In genomic region chr11:55073191-55073590, GRCm38 (mm10) we compare ENCODE assay signal across 20 mouse cellular contexts. TPM values are rescaled to one million over a fixed set of nuclear protein-coding genes. Genes with fewer than 3 reads are reported as not detected.
DNase-seq lines count a peak whose midpoint lies in the region; ATAC-seq and TF ChIP-seq lines count a peak whose summit lies in the region.
"Had no signal": no experiment of that assay in that cellular context is flagged by ENCODE, and none has a peak within 500 bp of the region (broad histone marks: within the 10 kb centered on the region; RNA-seq: fewer than 3 reads in every experiment).

No protein-coding gene starts in this region.

- H3K79me2 ChIP-seq in myocyte (ENCODE audit: control insufficient read depth, insufficient read depth) = no peaks in the 10 kb centered on the region

- H3ac ChIP-seq in myocyte (ENCODE audit: control insufficient read depth, insufficient read length) = no peak overlapping the region

- no peaks in the 10 kb centered on the region for H3K36me3 ChIP-seq in spleen, adult 2 months (ENCODE audit: control insufficient read depth, insufficient read depth, low read length)
- H3K36me3 ChIP-seq in myocyte (ENCODE audit: control insufficient read depth, insufficient read depth) = no peaks in the 10 kb centered on the region
- no peaks in the 10 kb centered on the region for H3K36me3 ChIP-seq in intestine, embryonic 15.5 days
- H3K36me3 ChIP-seq: forebrain, embryonic 12.5 days; hindbrain, embryonic 15.5 days; kidney, embryonic 15.5 days; limb, embryonic 12.5 days; liver, embryonic 13.5 days; midbrain, embryonic 10.5 days had no signal

- no peaks in the 10 kb centered on the region for H3K27me3 ChIP-seq in spleen, adult 2 months (ENCODE audit: control insufficient read depth, insufficient read depth, low read length)
- no peaks in the 10 kb centered on the region for H3K27me3 ChIP-seq in myocyte (ENCODE audit: control insufficient read depth, insufficient read depth, insufficient read length)
- no peaks in the 10 kb centered on the region for H3K27me3 ChIP-seq in intestine, embryonic 15.5 days (replicated peaks)
- H3K27me3 ChIP-seq: kidney, embryonic 15.5 days had no signal

- ATAC-seq in intestine, embryonic 15.5 days = no peak
- ATAC-seq: intestine, embryonic 16.5 days had no signal

- 75% methylated on average over 10 of the region's 10 CpGs for WGBS in spleen, adult 2 months
- WGBS in intestine, embryonic 15.5 days = 67% methylated on average over 10 of the region's 10 CpGs

- intact Hi-C loops in left cerebral cortex, postnatal 4 days (cut with DNase I) = no loop called here

- no peak for DNase-seq in spleen, adult 2 months (ENCODE audit: low read depth in 1 of 2, low spot score in 2 of 2)
- no peak for DNase-seq in spleen, postnatal 36 days (ENCODE audit: low spot score in 2 of 2)
- DNase-seq in gastrocnemius, adult 8-10 months (ENCODE audit: low spot score in 2 of 2) = peak; percentile 30 to 32
- DNase-seq in gastrocnemius, postnatal 25 days = peak; percentile 39
- DNase-seq in left cerebral cortex, postnatal 4 days = no peak
- DNase-seq: adrenal gland, adult 2 months; cerebellum, adult 9-11 months; kidney, postnatal 4 days; liver, embryonic 13.5 days; lung, embryonic 14.5 days; retina, postnatal 1 day had no signal

- H3K9ac ChIP-seq in intestine, embryonic 15.5 days = no peak overlapping the region
- H3K9ac ChIP-seq: forebrain, embryonic 12.5 days; hindbrain, embryonic 15.5 days; kidney, embryonic 15.5 days; limb, embryonic 12.5 days; liver, embryonic 13.5 days; lung, embryonic 14.5 days had no signal

- peak overlapping the region; percentile 78 for H3K27ac ChIP-seq in spleen, adult 2 months (ENCODE audit: insufficient read depth, low read length)
- H3K27ac ChIP-seq in intestine, embryonic 15.5 days = no peak overlapping the region
- H3K27ac ChIP-seq: forebrain, embryonic 12.5 days; hindbrain, embryonic 15.5 days; kidney, embryonic 15.5 days; limb, embryonic 12.5 days; liver, embryonic 13.5 days; macrophage; midbrain, embryonic 10.5 days had no signal

- H3K4me1 ChIP-seq in spleen, adult 2 months (ENCODE audit: control insufficient read depth, insufficient read depth, insufficient read length) = peaks cover 28% of the 10 kb centered on the region
- peaks cover 7% of the 10 kb centered on the region for H3K4me1 ChIP-seq in intestine, embryonic 15.5 days (replicated peaks)

- H3K9me3 ChIP-seq in intestine, embryonic 15.5 days = no peaks in the 10 kb centered on the region
- H3K9me3 ChIP-seq: forebrain, embryonic 12.5 days; hindbrain, embryonic 15.5 days; kidney, embryonic 15.5 days; limb, embryonic 12.5 days; liver, embryonic 13.5 days; midbrain, embryonic 10.5 days had no signal

- H3K4me2 ChIP-seq in myocyte (ENCODE audit: low read depth) = no peak overlapping the region
- H3K4me2 ChIP-seq in intestine, embryonic 15.5 days (replicated peaks) = no peak overlapping the region
- H3K4me2 ChIP-seq: forebrain, embryonic 12.5 days; hindbrain, embryonic 15.5 days; kidney, embryonic 15.5 days; limb, embryonic 12.5 days; liver, embryonic 13.5 days; lung, embryonic 14.5 days had no signal

- no peak for TF ChIP-seq CTCF in spleen, adult 2 months (IDR thresholded peaks at IDR 0.05; ENCODE audit: extremely low read depth, insufficient read depth, insufficient read length, insufficient replicate concordance)

- TF ChIP-seq POLR2A in spleen, adult 2 months (IDR thresholded peaks at IDR 0.05; ENCODE audit: low read depth, low read length) = no peak
- no peak for TF ChIP-seq POLR2A in myocyte (IDR thresholded peaks at IDR 0.05; ENCODE audit: insufficient read length, low read depth)

- H3K4me3 ChIP-seq in spleen, adult 2 months (ENCODE audit: extremely low read depth, insufficient read depth, insufficient read length) = no peak overlapping the region
- H3K4me3 ChIP-seq in myocyte = no peak overlapping the region
- H3K4me3 ChIP-seq in intestine, embryonic 15.5 days (replicated peaks) = no peak overlapping the region
- H3K4me3 ChIP-seq: forebrain, embryonic 12.5 days; hindbrain, embryonic 15.5 days; kidney, embryonic 15.5 days; limb, embryonic 12.5 days; liver, embryonic 13.5 days; midbrain, embryonic 10.5 days had no signal

TF ChIP-seq in myocyte, 11 proteins besides CTCF, POLR2A, EP300 and RAD21:
- TF ChIP-seq E2F4 (IDR thresholded peaks at IDR 0.05; ENCODE audit: insufficient read depth) (no peak), MYOG (IDR thresholded peaks at IDR 0.05; ENCODE audit: control insufficient read depth in 1 of 3, insufficient read depth in 1 of 3, insufficient read length in 2 of 3, low read depth in 2 of 3) (peak in 2 of 3 experiments; percentile 53 to 55), MYOD1 (IDR thresholded peaks at IDR 0.05; ENCODE audit: control insufficient read depth in 1 of 3, insufficient read length in 2 of 3, low read depth in 2 of 3) (peak in 2 of 3 experiments; percentile 37 to 69), USF1 (IDR thresholded peaks at IDR 0.05; ENCODE audit: low read depth) (no peak), POLR2AphosphoS2 (IDR thresholded peaks at IDR 0.05; ENCODE audit: insufficient read length, low read depth) (no peak), TCF12 (IDR thresholded peaks at IDR 0.05; ENCODE audit: insufficient read depth, poor library complexity, severe bottlenecking) (no peak), SRF (IDR thresholded peaks at IDR 0.05; ENCODE audit: control insufficient read depth, insufficient read length, low read depth) (no peak), MAX (IDR thresholded peaks at IDR 0.05; ENCODE audit: low read depth) (no peak), REST (IDR thresholded peaks at IDR 0.05; ENCODE audit: insufficient read depth, insufficient read length) (no peak)

RNA-seq across cellular contexts. Expression of gene Ccdc69, which starts 4.7 kb away (rescaled TPM):
- polyA plus RNA-seq in spleen, adult 2 months (2012; rRNA removed) = 8.9 and 10.6 TPM in 2 replicates
- total RNA-seq in gastrocnemius, adult 8-10 months (2022) = 1 to 10 TPM; 1.8 to 4.2 (median 3.3) TPM
- total RNA-seq in gastrocnemius, postnatal 25 days (2021) = 1 to 10 TPM; 5.9 to 6.2 TPM
- polyA plus RNA-seq in myocyte (2012; fragmentation: generic; extraction: Trizol) = 0.11 TPM
- not detected for total RNA-seq in left cerebral cortex, postnatal 4 days (2021)
- polyA plus RNA-seq in intestine, embryonic 15.5 days (2015; fragmentation: Nextera tagmentation; extraction: Ambion mirVana) = 2.0 and 2.6 TPM in 2 replicates

RNA-seq across cellular contexts. Expression of gene Gm2a, which starts 24.7 kb away (rescaled TPM):
- 98.3 and 128 TPM in 2 replicates for polyA plus RNA-seq in spleen, adult 2 months (2012; rRNA removed)
- total RNA-seq in gastrocnemius, adult 8-10 months (2022) = 1 to 10 TPM; 6.2 to 9.2 (median 7.5) TPM
- 1 to 10 TPM; 5.4 to 8.7 TPM for total RNA-seq in gastrocnemius, postnatal 25 days (2021)
- polyA plus RNA-seq in myocyte (2012; fragmentation: generic; extraction: Trizol) = 5.8 TPM
- 10 to 100 TPM; 31.0 to 32.2 TPM for total RNA-seq in left cerebral cortex, postnatal 4 days (2021)
- polyA plus RNA-seq in intestine, embryonic 15.5 days (2015; fragmentation: Nextera tagmentation; extraction: Ambion mirVana) = 19.3 and 20.9 TPM in 2 replicates

RNA-seq across cellular contexts. Expression of gene Anxa6, which starts 39.9 kb away (rescaled TPM):
- polyA plus RNA-seq in spleen, adult 2 months (2012; rRNA removed) = 104 and 116 TPM in 2 replicates
- total RNA-seq in gastrocnemius, adult 8-10 months (2022) = 100 to 1,000 TPM; 160 to 179 (median 170) TPM
- total RNA-seq in gastrocnemius, postnatal 25 days (2021) = 100 to 1,000 TPM; 180 to 209 TPM
- 722 TPM for polyA plus RNA-seq in myocyte (2012; fragmentation: generic; extraction: Trizol)
- 10 to 100 TPM; 70.0 to 70.2 TPM for total RNA-seq in left cerebral cortex, postnatal 4 days (2021)
- polyA plus RNA-seq in intestine, embryonic 15.5 days (2015; fragmentation: Nextera tagmentation; extraction: Ambion mirVana) = 261 and 262 TPM in 2 replicates

Comparison
In these comparisons a context has a peak if more than half of its experiments do, and no peak if none do; other contexts are left out.
1. DNase-seq: peak in gastrocnemius, adult 8-10 months (2 of 2) and gastrocnemius, postnatal 25 days (single experiment); none in spleen, adult 2 months (0 of 2), spleen, postnatal 36 days (0 of 2) and left cerebral cortex, postnatal 4 days (single experiment).